Mouse (Mus musculus) cortical plate, adult 2 months (tissue): ENCODE data around the gene Capn7. TPM values are rescaled to one million over a fixed set of nuclear protein-coding genes. Genes with fewer than 3 reads are reported as not detected.

Experiments
- H3K27ac ChIP-seq: fragments of 200-500 bp; 2 replicates; pipeline ENCODE4 v1.5.1; 2012; ENCODE audit warnings: low read length, control low read depth, inconsistent platforms; ENCODE audit not compliant: insufficient read depth
- H3K4me1 ChIP-seq: fragments of 200-500 bp; 2 replicates; pipeline ENCODE4 v1.6.1; 2011; ENCODE audit warnings: low read length; ENCODE audit not compliant: control insufficient read depth, insufficient read depth
- H3K4me3 ChIP-seq: fragments of 200-500 bp; 2 replicates; pipeline ENCODE4 v1.5.1; 2011; ENCODE audit warnings: mild to moderate bottlenecking, low read length, control low read depth; ENCODE audit not compliant: insufficient read depth
- CTCF ChIP-seq: fragments of 200-500 bp; IDR thresholded peaks from 2 replicates; pipeline ENCODE4 v1.5.1; 2011; ENCODE audit warnings: mild to moderate bottlenecking, control low read depth, low read length; ENCODE audit not compliant: insufficient read depth; ENCODE audit errors: extremely low read depth
- POLR2A ChIP-seq: fragments of 200-500 bp; IDR thresholded peaks from 2 replicates; pipeline ENCODE4 v1.6.1; 2011; ENCODE audit warnings: mild to moderate bottlenecking, low read length, control low read depth; ENCODE audit not compliant: insufficient read depth; ENCODE audit errors: extremely low read depth
- polyA plus RNA-seq: library from polyadenylated mRNA; depleted of rRNA; stranded (reverse); fragments of >200 nt; gene quantifications from 2 replicates; pipeline ENCODE4 v1.2.3, GENCODE M21; 2012

Capn7 gene
- polyA plus RNA-seq, 1 experiment, result 31.2 TPM

DNA sequence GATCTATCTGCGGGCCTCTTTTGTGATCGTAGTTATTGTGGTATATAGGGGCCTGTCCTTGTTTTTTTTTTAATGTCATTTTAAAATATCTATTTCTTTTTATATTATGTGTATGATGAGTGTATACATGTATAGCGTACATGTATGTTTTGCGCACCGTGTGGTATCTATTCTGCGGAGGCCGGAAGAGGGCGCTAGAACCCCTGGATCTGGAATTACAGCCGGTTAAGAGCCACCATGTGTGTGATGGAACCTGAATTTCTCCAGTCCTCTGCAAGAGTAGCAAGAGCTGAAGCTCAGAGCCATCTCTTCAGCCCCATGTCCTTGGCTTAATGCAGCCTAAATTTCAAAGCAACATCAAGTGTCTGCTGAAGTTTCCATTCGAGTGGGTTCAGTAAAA, 11.6 kb upstream of the Capn7 start:
- H3K4me1 ChIP-seq, result no peaks in the 10 kb centered on the region
- TF ChIP-seq POLR2A (no peak), CTCF (no peak)
- no peak overlapping the region for H3K27ac ChIP-seq
- H3K4me3 ChIP-seq, result no peak overlapping the region

DNA sequence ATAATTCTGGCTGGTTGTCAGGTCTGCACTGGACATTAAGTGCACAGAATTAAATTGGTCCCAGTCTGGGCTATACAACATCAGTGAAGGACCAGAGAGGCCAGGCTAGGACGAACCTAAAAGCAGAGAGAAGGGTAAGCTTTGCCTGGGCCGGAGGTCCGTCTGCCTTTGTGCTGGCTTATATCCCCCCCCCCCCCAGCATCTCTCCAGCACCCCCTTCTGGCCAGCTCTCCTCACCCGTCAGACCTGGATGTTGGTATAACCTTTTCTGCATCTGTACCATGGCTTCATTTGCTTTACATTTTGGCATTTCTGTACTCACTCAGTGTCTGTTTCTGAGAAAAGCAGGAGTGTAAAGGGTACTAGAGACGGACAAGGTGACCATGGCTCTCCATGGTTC, 10.9 kb upstream of the Capn7 start:
- Histone ChIP-seq H3K4me3 (no peak overlapping the region), H3K27ac (no peak overlapping the region), H3K4me1 (no peaks in the 10 kb centered on the region)
- no peak for TF ChIP-seq POLR2A
- TF ChIP-seq CTCF, result no peak

DNA sequence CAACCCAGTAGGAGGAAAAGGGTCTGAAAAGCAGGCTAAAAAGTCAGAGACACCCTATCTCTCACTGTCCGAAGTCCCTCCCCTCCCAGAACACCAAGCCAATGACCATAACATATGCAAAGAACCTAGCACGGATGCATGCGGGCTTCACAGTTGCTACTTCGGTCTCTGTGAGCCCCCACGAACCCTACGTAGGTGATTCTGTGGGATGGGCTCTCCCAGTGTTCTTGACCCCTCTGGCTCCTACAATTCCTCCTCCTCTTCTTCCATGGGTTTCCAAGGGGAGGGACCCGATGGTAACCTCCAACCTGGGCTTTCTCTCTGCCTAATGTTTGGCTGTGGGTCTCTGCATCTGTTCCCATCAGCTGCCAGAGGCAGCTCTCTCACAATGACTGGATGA, 9.7 kb upstream of the Capn7 start:
- Histone ChIP-seq H3K27ac (no peak overlapping the region), H3K4me1 (no peaks in the 10 kb centered on the region), H3K4me3 (no peak overlapping the region)
- TF ChIP-seq CTCF, result no peak
- no peak for TF ChIP-seq POLR2A

DNA sequence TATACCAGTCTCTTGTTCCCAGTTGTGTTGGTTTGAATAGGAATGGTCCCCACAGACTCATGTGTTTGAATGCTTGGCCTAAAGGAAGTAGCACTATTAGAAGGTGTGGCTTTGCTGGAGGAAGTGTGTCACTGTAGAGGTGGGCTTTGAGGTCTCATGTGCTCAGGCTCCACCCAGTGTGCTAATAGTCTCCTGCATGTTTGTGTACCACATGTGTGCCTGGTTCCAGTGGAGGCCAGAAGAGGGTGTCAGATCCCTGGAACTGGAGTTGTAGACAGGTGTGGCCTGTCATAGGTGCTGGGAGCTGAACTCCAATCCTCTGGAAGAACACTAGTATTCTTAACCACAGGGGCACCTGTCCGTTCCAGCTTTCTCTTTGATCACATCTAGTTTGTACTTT, 9.2 kb upstream of the Capn7 start:
- Histone ChIP-seq H3K4me1 (no peaks in the 10 kb centered on the region), H3K4me3 (no peak overlapping the region), H3K27ac (no peak overlapping the region)
- no peak for TF ChIP-seq CTCF
- no peak for TF ChIP-seq POLR2A

DNA sequence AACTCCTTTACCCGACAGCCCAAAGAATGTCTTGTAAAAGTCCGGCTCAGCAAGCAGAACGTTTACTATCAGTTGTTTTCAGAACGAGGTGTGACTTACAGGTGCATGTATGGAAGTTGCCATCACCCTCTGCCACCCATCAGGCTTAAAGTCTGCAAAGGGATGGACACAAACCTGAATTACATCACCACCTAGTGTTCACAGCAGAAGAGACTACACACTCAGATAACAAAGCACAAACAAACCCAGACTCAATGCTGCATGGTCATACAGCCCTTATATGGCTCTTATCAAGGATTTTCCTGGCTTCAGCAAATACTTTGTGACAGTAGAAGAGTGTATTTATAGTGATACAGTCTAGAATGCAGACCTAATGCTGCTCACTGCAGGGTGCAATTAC, 8.8 kb upstream of the Capn7 start:
- Histone ChIP-seq H3K27ac (no peak overlapping the region), H3K4me3 (no peak overlapping the region), H3K4me1 (no peaks in the 10 kb centered on the region)
- TF ChIP-seq CTCF, result peak; percentile 20; the same call in 1 of the 2 replicates
- no peak for TF ChIP-seq POLR2A

DNA sequence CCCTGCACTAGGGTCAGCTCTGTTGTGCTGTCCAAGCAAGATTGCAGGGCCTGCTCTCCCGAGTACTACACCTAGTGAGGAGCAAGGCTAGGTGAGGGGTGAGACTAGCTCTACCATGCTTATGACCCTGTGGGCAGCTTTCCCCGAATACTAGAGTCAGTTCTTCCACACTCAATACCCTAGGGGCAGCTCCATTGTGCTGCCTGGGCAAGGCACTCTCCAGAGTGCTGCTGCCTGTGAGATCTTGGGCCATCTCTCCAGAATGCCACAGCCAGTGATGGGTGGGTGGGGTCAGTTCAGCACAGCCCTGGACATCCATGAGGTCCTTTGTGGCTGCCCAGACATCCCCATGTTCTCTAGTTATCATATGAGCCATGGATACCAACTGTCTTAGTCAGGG, 6.7 kb upstream of the Capn7 start:
- Histone ChIP-seq H3K4me3 (no peak overlapping the region), H3K4me1 (no peaks in the 10 kb centered on the region), H3K27ac (no peak overlapping the region)
- no peak for TF ChIP-seq CTCF
- TF ChIP-seq POLR2A, result no peak

DNA sequence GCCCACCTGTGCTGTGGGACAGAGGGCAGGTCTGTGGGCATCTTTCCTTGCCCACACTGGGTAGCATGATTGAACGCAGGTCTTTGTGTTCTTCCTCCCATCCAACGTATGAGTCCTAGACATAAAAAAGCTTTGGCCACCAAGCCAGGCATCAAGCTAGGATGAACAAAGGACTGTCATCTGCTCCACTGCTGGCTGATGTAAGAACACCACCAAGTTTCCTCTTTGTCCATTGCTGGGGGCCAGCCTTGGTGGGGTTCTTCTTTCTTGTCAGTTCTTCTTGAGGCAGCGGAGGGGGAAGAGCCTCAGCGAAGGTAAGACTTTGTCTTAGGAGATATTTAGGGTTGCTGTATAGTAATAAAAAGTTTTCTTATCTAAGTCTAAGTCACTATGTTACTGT, 5.5 kb upstream of the Capn7 start:
- Histone ChIP-seq H3K27ac (no peak overlapping the region), H3K4me1 (0 out of 2 replicates have a peak, but pooled peaks cover 1% of the 10 kb centered on the region), H3K4me3 (no peak overlapping the region)
- TF ChIP-seq CTCF, result no peak
- no peak for TF ChIP-seq POLR2A

DNA sequence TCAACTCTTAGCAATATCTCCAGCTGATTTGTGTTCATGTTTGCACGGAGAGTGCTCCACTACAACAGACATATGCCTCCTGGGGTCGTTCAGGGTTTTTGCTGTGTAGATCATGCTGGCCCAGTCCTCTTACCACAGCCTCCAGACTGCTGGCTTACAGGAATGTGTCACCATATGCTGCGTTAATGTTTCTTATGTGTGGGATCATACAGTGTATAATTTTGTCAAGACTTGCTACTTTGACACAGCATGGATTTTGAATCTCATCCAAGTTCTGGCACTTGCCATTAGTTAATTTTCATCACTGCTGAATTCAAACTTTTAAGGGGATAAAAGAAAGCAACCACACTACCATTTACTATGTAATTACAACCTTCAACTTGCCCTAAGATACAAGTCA, 673 bp upstream of the Capn7 start:
- Histone ChIP-seq H3K4me3 (peak overlapping the region; percentile 87; the same call in 1 of the 2 replicates), H3K27ac (no peak overlapping the region), H3K4me1 (peaks cover 3% of the 10 kb centered on the region; the same call in 1 of the 2 replicates)
- TF ChIP-seq POLR2A (no peak), CTCF (no peak)

DNA sequence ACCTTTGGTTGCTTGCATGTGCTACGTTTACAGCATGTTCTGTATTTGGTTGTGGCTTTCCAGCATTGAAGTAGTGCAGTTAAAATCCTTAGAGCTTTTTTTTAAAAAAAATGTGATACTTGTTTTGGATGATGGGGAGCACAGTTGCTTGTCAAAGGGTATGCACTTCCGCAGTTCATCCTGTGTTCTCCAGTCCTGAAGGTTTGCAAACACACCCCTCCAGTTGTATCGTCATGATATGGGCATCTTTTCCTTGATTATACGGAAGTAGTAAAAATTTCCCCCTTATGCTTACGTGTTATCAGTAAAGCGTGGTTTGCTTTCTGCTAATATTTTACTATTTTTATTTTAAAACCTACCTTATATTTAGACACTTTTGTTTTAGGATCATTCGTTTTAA, 968 bp downstream of the Capn7 start:
- peak overlapping the region; percentile 87 for H3K4me3 ChIP-seq
- no peak for TF ChIP-seq CTCF
- no peak for TF ChIP-seq POLR2A
- H3K4me1 ChIP-seq, result peaks cover 3% of the 10 kb centered on the region; the same call in 1 of the 2 replicates
- H3K27ac ChIP-seq, result no peak overlapping the region

DNA sequence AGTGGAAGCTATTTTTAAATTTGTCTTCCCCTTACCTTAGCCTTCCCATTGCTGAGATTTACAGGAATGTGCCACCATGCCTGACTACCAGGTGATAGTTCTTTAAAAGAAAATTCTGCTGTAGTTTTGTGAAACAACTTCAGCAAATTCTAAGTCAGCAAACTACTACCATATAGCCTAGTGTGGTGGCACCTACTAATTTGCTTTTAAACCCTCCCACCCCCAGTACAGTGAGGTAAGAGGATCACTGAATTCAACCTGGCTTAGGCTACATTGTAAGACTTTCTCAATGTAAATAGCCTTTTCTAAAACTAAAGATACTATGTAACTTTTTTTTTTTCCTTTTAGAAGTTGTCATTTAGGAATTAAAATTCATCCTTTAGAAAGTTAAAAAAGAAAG, 1.5 kb downstream of the Capn7 start:
- Histone ChIP-seq H3K4me3 (peak overlapping the region; percentile 87; the same call in 1 of the 2 replicates), H3K4me1 (peaks cover 3% of the 10 kb centered on the region; the same call in 1 of the 2 replicates)

More for the DNA sequence above, 1.5 kb downstream of the Capn7 start:
- TF ChIP-seq CTCF (no peak), POLR2A (no peak)
- no peak overlapping the region for H3K27ac ChIP-seq
